Mouse (Mus musculus): ENCODE data around the gene Glrx2.

The Glrx2 gene

GRCm38 (mm10) chr1:143741331-143741730, 25.2 kb downstream of the Glrx2 start:
- in situ Hi-C loops (cut with MboI, MseI), result loop anchor here in 1 of 2 experiments (10.0 kb wide), 1 partner anchor 1593 kb away; no protein-coding TSS in a partner anchor

DNA sequence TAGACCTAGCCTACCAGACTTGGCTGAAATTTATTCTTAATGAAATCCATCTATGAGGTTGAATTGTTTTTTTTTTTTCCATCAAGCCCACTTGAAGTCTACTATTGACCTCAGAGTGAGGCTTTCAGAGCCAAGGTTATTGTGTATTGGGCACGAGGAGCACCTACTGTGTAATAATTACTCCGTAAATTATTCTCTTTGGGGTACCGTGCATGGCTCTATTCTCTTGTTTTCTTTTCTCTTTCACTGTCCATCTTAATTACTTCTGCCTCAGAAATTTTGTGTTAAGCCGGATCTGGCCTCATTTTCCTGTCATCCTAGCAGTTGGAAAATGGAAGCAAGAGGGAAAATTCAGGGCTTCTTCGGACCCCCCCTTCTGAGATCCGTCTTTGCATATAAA, 26.0 kb downstream of the Glrx2 start:
- in situ Hi-C loops (cut with MboI, MseI), result loop anchor here in 1 of 2 experiments (10.0 kb wide), 1 partner anchor 1593 kb away; no protein-coding TSS in a partner anchor

GRCm38 (mm10) chr1:143745871-143746270, 29.7 kb downstream of the Glrx2 start:
- in situ Hi-C loops (cut with MboI, MseI), result loop anchor here in 1 of 2 experiments (10.0 kb wide), 1 partner anchor 1589 kb away; no protein-coding TSS in a partner anchor

- in situ Hi-C loops (cut with MboI, MseI), result no loop called here
These were observed 46.0 kb downstream of the Glrx2 start for GRCm38 (mm10) chr1:143762159-143762558.

DNA sequence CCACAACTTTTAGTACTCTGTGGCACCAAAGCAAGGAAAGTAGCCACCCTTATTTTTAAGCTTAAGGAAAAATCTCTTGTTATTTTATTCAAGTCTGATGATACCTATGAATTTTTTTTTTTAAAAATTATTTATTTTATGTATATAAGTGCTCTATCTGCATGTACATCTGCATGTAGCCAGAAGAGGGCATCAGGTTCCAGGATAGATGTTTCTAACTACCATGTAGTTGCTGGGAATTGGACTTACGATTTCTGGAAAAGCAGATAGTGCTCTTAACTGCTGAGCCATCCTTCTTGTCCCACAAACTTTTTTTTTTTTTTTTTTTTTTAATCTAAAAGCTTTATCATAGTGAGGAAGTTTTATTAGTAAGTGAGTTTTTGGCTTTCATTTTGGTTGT, 48.3 kb downstream of the Glrx2 start:
- in situ Hi-C loops (cut with MboI, MseI), result no loop called here

DNA sequence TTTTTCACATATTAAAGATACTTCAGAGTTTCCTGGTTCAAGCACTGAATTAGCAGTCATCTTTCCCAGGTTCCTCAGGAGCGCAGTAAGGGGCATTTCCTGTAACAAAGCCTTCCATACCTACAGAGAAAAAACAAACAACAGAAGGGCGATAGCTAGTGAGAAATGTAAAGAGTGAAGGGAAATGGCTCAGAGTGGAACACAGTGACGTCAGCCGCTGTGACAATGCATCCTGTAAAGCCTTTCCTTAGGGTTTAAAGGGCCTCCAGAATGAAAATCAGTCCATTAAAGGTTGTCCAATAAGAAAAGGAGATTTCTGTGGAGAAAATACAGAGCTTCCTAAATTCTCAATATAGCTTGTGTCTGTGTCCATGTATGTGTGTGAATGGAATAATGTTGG, 49.7 kb downstream of the Glrx2 start:
- in situ Hi-C loops (cut with MboI, MseI), result no loop called here

DNA sequence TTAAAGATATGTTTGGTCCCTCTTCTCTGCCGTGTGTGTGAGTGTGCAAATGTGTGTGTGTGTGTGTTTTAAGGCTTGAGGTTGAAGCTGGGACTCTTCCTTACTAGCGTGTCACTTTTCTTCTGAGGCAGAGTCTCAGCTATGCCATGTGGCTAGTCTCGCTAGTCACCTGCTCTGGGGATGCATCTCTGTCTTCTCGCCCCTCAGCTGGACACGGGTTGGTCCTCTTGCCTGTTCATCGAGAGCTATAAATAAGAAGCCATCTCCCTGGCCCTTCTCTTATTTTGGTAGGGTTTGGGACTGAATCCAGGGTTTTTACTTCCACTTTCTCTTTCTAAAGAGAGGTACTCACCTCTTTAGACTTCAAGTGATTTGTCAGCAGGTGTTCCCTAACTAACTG, 50.1 kb downstream of the Glrx2 start:
- in situ Hi-C loops (cut with MboI, MseI), result no loop called here

DNA sequence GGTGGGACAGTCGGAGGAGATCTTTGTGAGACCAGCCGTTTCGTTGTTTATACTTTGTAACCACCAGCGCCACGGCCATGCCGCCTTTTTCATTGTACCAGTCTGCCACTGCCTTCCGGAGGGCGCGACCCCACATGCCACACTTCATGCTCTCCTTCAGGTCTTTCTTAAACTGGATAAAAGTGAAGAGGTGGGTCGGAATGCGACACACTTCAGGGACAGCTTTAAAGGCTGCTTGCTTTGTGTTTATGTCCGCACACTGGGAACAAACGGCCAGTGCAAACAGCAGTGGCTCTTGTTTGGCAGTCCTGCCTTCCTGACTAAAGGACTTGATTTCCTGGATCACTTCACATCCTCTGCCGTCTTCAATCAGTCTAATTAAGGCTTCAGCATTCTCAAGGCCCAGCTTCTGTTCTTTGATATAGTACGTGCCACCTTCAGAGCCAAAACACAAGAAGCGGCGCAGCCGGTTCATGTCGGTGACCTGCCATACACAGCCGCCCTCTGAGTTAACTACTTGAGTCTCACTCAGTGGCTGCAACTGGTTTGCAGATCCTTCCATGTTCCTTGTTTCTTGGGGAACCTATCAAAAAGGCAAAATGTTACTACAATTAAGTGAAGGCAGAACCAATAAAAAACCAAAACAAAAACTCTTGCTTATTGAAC, 54.4 kb downstream of the Glrx2 start:
- in situ Hi-C loops (cut with MboI, MseI), result loop anchor here in 1 of 2 experiments (5.0 kb wide), 1 partner anchor 63 kb away; no protein-coding TSS in a partner anchor

GRCm38 (mm10) chr1:143773082-143773481, 56.9 kb downstream of the Glrx2 start:
- in situ Hi-C loops (cut with MboI, MseI), result loop anchor here in 1 of 2 experiments (5.0 kb wide), 1 partner anchor 66 kb away; no protein-coding TSS in a partner anchor

DNA sequence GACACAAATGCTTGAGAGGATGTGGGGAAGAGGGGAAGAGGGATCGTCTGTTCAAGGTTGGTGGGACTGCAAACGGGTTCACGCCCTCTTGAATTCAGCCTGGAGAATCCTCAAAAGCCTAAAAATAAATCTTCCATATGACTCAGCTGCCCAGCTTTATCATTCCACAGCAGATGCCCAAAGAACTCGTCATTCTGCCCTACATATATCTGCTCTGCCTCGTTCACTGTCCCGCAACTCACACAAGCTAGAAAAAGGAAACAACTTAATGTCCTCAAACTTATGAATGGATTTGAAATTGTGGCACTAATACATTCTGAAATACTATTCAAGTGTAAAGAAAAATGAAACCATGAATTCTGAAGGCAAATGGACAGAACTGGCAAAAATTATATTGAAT, 57.8 kb downstream of the Glrx2 start:
- in situ Hi-C loops (cut with MboI, MseI), result loop anchor here in 1 of 2 experiments (5.0 kb wide), 1 partner anchor 67 kb away; no protein-coding TSS in a partner anchor

- in situ Hi-C loops (cut with MboI, MseI), result no loop called here
These were observed 60.6 kb downstream of the Glrx2 start, which contains the start of the genes Trove2 and Uchl5 for GRCm38 (mm10) chr1:143776446-143777411. Gene Trove2 (minus strand): TSS chr1:143777068. Gene Uchl5 (plus strand): TSS chr1:143777272.

- in situ Hi-C loops (cut with MboI, MseI), result no loop called here
These were observed 61.5 kb downstream of the Glrx2 start for GRCm38 (mm10) chr1:143777558-143778218.

GRCm38 (mm10) chr1:143788584-143789227, 72.6 kb downstream of the Glrx2 start:
- in situ Hi-C loops (cut with MboI, MseI), result no loop called here
